Mouse (Mus musculus) cerebellum, adult 2 months (tissue): Measurements from ENCODE around the gene Gm10944.

ENCODE experiments used
- CTCF ChIP-seq: fragments of 200-500 bp; IDR thresholded peaks from 2 replicates; pipeline ENCODE4 v1.5.1; 2011; ENCODE audit warnings: low read depth, mild to moderate bottlenecking, control low read depth, low read length, moderate library complexity, borderline replicate concordance; ENCODE audit not compliant: insufficient read depth
- POLR2A ChIP-seq: fragments of 200-500 bp; IDR thresholded peaks from 2 replicates; pipeline ENCODE4 v1.6.1; 2011; ENCODE audit warnings: low read length, control low read depth, borderline replicate concordance; ENCODE audit not compliant: insufficient read depth

DNA sequence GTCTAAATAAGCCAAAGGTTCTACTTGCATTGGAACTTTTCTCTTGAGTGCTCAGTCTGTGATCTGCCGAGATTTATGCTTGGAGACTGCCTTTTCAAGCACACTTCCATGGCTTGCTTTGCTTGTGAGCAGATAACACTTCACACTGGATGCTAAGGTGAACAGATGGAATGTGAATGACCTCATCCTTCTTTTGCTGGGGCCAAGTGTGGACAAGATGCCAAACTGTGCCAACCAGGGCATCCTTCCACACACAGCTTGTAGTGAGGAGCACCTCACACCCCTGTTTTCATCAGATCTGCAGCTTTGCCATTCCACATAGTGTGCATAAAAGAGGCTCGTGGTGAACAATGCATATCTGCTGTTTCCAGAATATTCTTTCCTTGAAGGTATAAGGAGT, 29.7 kb downstream of the Gm10944 start:
- no peak for TF ChIP-seq CTCF
- peak; percentile 40; the same call in 1 of the 2 replicates for TF ChIP-seq POLR2A
